Mouse (Mus musculus) liver, embryonic 14.5 days (tissue): ENCODE results near the gene Tnpo3. TPM values are rescaled to one million over a fixed set of nuclear protein-coding genes. Genes with fewer than 3 reads are reported as not detected.

Source experiments
- ATAC-seq: fragments of 200-750 bp; cut with Nextera tagmentation; 2 replicates; pipeline ENCODE4 v1.8.0; 2017; ENCODE audit warnings: moderate number of reproducible peaks, mild to moderate bottlenecking, moderate library complexity; ENCODE audit not compliant: insufficient read depth
- DNase-seq, 3 experiments: peaks; one replicate each; pipeline ENCODE4 v3.0.0-alpha.2; 2012 to 2013; ENCODE audit warnings: low read depth in 3 of 3, low spot score in 3 of 3
- H3K27ac ChIP-seq: fragments of 300-500 bp; sonication (generic); 2 replicates; pipeline ENCODE4 v1.5.1; 2014; ENCODE audit warnings: moderate library complexity, mild to moderate bottlenecking, control low read depth, inconsistent platforms
- H3K27me3 ChIP-seq: fragments of 300-500 bp; sonication (generic); 2 replicates; pipeline ENCODE4 v1.6.1; 2014; ENCODE audit warnings: mild to moderate bottlenecking, low read length, moderate library complexity; ENCODE audit not compliant: control insufficient read depth, insufficient read depth
- H3K36me3 ChIP-seq: fragments of 300-500 bp; sonication (generic); replicated peaks from 2 replicates; pipeline ENCODE4 v1.6.1; 2014; ENCODE audit warnings: low read depth; ENCODE audit not compliant: control insufficient read depth, insufficient read depth
- H3K4me1 ChIP-seq, 2 experiments: fragments of 200-500 bp in 1 of 2; fragments of 300-500 bp in 1 of 2; sonication (generic) in 1 of 2; replicated peaks; 2 replicates each; pipeline ENCODE4 v1.6.1; 2012 to 2014; ENCODE audit warnings: antibody characterized with exemption in 1 of 2, inconsistent platforms in 1 of 2, low read length in 1 of 2; ENCODE audit not compliant: control insufficient read depth in 2 of 2, insufficient read depth in 2 of 2
- H3K4me2 ChIP-seq: fragments of 300-500 bp; sonication (generic); 2 replicates; pipeline ENCODE4 v1.6.1; 2014; ENCODE audit warnings: low read depth, mild to moderate bottlenecking, control low read depth, moderate library complexity
- H3K4me3 ChIP-seq, 2 experiments: fragments of 200-500 bp in 1 of 2; fragments of 300-500 bp in 1 of 2; sonication (generic) in 1 of 2; 2 replicates each; pipeline ENCODE4 v1.5.1; 2012 to 2014; ENCODE audit warnings: low read depth in 2 of 2, low read length in 2 of 2, mild to moderate bottlenecking in 2 of 2, control low read depth in 1 of 2, inconsistent platforms in 1 of 2, moderate library complexity in 1 of 2; ENCODE audit not compliant: insufficient read depth in 1 of 2
- H3K9ac ChIP-seq: fragments of 300-500 bp; sonication (generic); replicated peaks from 2 replicates; pipeline ENCODE4 v1.6.1; 2014; ENCODE audit warnings: mild to moderate bottlenecking, control low read depth, moderate library complexity
- H3K9me3 ChIP-seq: fragments of 300-500 bp; sonication (generic); 2 replicates; pipeline ENCODE4 v1.6.1; 2016; ENCODE audit warnings: low read length, mixed read lengths; ENCODE audit not compliant: control insufficient read depth
- CTCF ChIP-seq: IDR thresholded peaks from 2 replicates; pipeline ENCODE4 v1.5.1; 2016; ENCODE audit warnings: antibody characterized with exemption, low read depth, control low read depth
- EP300 ChIP-seq: IDR thresholded peaks from 2 replicates; pipeline ENCODE4 v1.6.1; 2016; ENCODE audit warnings: antibody characterized with exemption, low read depth
- WGBS: fragments of 180-500 bp; shearing (Covaris S2); extraction: QIAGEN DNeasy Blood & Tissue Kit; methylation state at CpG from one replicate; pipeline ENCODE4 v1.1.7; 2014; ENCODE audit not compliant: insufficient replicate concordance; 5-methylcytosine and 5-hydroxymethylcytosine counted together
- polyA plus RNA-seq, 2 experiments: library from polyadenylated mRNA; depleted of rRNA in 1 of 2; stranded (reverse) in 1 of 2; unstranded in 1 of 2; fragments of >200 nt; fragmentation: Nextera tagmentation in 1 of 2; extraction: Ambion mirVana in 1 of 2; gene quantifications; 2 replicates each; pipeline versions ENCODE4 v1.2.1 to v1.2.3; 2012 to 2014

The Tnpo3 gene
- 20.6 and 27.8 TPM in 2 replicates for polyA plus RNA-seq (2012; rRNA removed)
- polyA plus RNA-seq (2014; fragmentation: Nextera tagmentation; extraction: Ambion mirVana) = 30.5 and 36.4 TPM in 2 replicates

DNA sequence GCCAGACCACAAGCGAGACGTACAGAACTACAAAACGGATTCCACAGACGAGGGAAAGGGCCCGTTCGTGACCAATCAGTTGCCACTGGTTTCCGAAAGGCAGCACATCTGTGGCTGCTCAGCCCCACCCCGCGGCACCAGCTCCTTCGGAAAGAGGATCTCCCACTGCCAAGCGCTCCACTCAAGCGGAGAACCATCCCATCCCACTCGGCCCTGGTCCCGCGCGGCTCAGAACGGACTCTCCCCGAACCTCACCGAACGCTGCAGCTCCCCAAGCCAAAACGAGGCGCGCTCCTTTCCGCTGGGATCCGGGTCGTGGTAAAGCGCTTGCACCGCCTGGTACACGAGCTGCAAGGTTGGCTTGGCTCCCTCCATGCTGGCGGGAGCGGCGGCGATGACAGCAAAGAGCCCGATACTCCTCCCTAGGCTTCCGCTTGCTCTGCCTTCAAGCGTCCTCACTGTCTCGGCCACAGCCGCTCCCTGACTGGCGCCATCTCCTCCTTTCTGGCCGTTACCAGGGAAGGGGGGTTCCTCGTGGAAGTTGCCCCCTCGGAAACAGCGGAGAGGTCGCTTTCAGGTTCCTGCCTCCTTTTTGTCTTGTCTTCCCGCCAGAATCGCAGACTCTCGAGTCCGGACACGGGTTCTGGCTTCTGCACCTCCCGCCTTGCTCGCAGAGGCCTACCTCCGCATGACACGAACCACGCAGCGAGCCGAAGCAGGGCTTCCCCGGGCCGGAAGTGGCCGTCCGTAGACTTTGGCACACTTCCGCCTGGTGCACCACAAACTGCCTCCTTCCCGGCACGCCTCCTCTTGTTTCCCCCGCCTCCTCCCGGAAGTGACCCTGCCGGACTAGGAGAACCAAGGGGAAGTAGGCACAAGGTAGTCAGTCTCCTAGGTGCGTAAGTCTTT lies at the start of gene Tnpo3:
Gene Tnpo3, minus strand, starts transcription at position 777 of the 909 bp plus-strand sequence.
- Histone ChIP-seq H3K9me3 (no peaks in the 10 kb centered on the region), H3K9ac (peak within 1 kb of the TSS; percentile 82), H3K4me2 (peak within 1 kb of the TSS; percentile 81), H3K36me3 (no peaks in the 10 kb centered on the region), H3K27me3 (no peaks in the 10 kb centered on the region), H3K27ac (peak within 1 kb of the TSS; percentile 63), H3K4me1 (peaks cover 2 to 4% of the 10 kb centered on the region in 2 experiments; a peak in 1 of 4 replicates), H3K4me3 (peak within 1 kb of the TSS; percentile 68 to 86)
- TF ChIP-seq CTCF (no peak; the same call in 1 of the 2 replicates), EP300 (no peak)
- WGBS = under 1% methylated on average over 64 of the region's 67 CpGs
- DNase-seq = peak; percentile 87 to 90 (median 89)
- peak; percentile 95 for ATAC-seq

DNA sequence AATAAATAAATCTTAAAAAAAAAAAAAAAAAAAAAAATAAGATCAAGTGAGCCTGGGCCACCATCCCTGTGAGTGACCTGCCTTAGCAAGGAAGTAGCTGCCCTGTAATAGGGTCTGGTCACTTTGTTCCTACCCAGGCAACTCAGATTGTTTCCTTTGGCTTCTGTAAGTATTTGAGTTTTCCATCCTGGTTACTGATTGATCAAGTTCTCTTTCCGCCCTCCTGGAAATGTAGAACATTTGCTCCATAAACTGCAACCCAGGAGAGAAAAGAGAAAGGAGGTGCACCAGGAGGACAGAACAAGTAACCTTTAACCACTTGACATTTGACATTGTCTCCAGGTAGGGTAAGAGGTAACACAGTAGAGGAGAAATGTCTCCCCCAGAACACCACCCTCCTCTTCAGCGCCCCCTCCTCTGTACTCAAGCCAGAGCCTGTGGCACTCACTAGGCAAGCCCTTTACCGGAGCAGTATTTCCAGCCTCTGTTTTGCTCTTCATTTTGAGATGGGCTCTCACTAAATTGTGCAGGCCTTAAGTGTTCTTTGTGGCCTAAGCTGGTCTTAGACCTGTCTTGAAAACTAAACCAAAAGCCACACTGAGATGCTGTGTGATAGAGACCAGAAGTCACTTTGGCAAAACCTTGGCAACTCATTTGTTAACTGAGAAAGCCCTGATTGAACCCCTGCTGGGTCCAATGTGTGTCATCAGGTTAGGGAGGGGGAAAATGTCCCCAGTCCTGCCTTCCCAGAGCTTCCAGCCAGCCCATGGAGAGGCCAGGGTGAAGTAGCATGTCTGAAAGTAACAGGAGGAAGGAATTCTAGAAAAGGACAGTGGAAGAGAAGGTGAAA lies 49.2 kb upstream of the Tnpo3 start:
- no peak for TF ChIP-seq CTCF
- TF ChIP-seq EP300 = no peak
- WGBS = 79% methylated on average over 3 of the region's 3 CpGs
- H3K36me3 ChIP-seq = no peaks in the 10 kb centered on the region
- no peak overlapping the region for H3K27ac ChIP-seq
- peak overlapping the region; percentile 3; the same call in 1 of the 2 replicates for H3K4me2 ChIP-seq
- no peaks in the 10 kb centered on the region for H3K9me3 ChIP-seq
- no peak overlapping the region for H3K4me3 ChIP-seq
- no peak for DNase-seq
- H3K9ac ChIP-seq = no peak overlapping the region
- H3K27me3 ChIP-seq = no peaks in the 10 kb centered on the region
- H3K4me1 ChIP-seq = no peaks in the 10 kb centered on the region; a peak in 1 of 4 replicates
- ATAC-seq = peak; percentile 49; the same call in 1 of the 2 replicates

DNA sequence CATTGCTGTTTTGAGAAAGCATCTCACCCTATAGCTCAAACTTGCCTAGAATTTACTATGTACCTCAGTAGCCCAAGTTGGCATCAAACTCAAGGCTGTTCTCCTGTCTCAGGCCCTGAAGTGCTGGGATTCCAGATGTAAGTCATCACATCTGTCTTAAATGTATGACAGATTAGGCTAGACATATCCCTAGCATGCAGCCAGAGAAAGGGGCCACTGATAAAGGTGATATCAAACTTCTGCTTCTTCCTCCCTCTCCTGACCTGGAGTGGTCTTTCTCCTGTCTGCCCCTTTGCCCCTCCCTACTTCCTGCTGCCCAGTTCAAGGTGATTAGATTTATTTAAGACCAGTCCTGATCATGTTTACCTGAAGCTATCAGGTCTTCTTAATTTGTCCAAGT lies 43.6 kb upstream of the Tnpo3 start:
- no peaks in the 10 kb centered on the region for H3K27me3 ChIP-seq
- ATAC-seq (no peak), DNase-seq (no peak)
- H3K27ac ChIP-seq = no peak overlapping the region
- no peak overlapping the region for H3K9ac ChIP-seq
- no peaks in the 10 kb centered on the region for H3K4me1 ChIP-seq
- H3K9me3 ChIP-seq = no peaks in the 10 kb centered on the region
- no peak overlapping the region for H3K4me2 ChIP-seq
- no peak overlapping the region for H3K4me3 ChIP-seq
- TF ChIP-seq EP300 (no peak), CTCF (no peak)
- H3K36me3 ChIP-seq = no peaks in the 10 kb centered on the region

DNA sequence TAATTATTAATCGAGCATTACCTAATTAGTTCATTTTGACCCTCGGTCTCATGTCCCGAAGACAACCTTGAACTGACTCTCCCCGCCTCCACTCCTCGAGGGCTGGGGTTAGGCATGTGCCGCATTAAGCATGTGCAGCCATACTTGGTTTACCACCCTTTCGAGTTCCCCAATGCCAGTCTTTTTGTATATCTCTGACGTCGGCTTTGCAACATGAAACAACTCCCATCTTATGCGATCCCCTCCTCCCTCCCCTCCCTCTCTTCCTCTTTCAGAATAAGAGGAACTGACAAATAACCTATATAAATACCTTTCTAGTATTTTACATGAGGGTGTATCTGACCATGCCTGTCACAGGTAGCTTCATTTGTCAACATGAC lies 40.5 kb upstream of the Tnpo3 start:
- no peak overlapping the region for H3K27ac ChIP-seq
- WGBS = 39% methylated on average over 10 of the region's 10 CpGs
- no peaks in the 10 kb centered on the region for H3K27me3 ChIP-seq
- H3K9ac ChIP-seq = no peak overlapping the region
- DNase-seq (no peak), ATAC-seq (no peak)
- H3K4me3 ChIP-seq = no peak overlapping the region
- no peak overlapping the region for H3K4me2 ChIP-seq
- TF ChIP-seq EP300 (no peak), CTCF (no peak)
- no peaks in the 10 kb centered on the region for H3K4me1 ChIP-seq
- H3K36me3 ChIP-seq = no peaks in the 10 kb centered on the region
- H3K9me3 ChIP-seq = no peaks in the 10 kb centered on the region
